Mouse (Mus musculus) intestine, embryonic 14.5 days (tissue): ENCODE data around the gene Itgal. TPM values are rescaled to one million over a fixed set of nuclear protein-coding genes. Genes with fewer than 3 reads are reported as not detected.
"Not testable (repeated sequence)": the region's sequence is repeated elsewhere in the genome, so short reads cannot be mapped to it uniquely, and the experiment has no call there.

Experiments used
- ATAC-seq: fragments of 200-750 bp; cut with Nextera tagmentation; replicated peaks from 2 replicates; pipeline ENCODE4 v1.8.0; 2017; ENCODE audit warnings: low read depth, moderate number of reproducible peaks, moderate TSS enrichment, moderate library complexity; ENCODE audit not compliant: low FRiP score, low TSS enrichment
- DNase-seq: peaks from one replicate; pipeline ENCODE4 v3.0.0-alpha.2; 2018; ENCODE audit warnings: low spot score
- H3K27ac ChIP-seq: fragments of 300-500 bp; sonication (generic); 2 replicates; pipeline ENCODE4 v1.5.1; 2014; ENCODE audit warnings: low read depth, mild to moderate bottlenecking, control low read depth
- H3K27me3 ChIP-seq: fragments of 300-500 bp; sonication (generic); replicated peaks from 2 replicates; pipeline ENCODE4 v1.6.1; 2014; ENCODE audit warnings: low read length, control low read depth; ENCODE audit not compliant: control insufficient read depth, insufficient read depth
- H3K36me3 ChIP-seq: fragments of 300-500 bp; sonication (generic); 2 replicates; pipeline ENCODE4 v1.6.1; 2014; ENCODE audit warnings: low read length, control low read depth; ENCODE audit not compliant: control insufficient read depth, insufficient read depth
- H3K4me1 ChIP-seq: fragments of 300-500 bp; sonication (generic); replicated peaks from 2 replicates; pipeline ENCODE4 v1.6.1; 2014; ENCODE audit warnings: low read length, control low read depth, mixed read lengths; ENCODE audit not compliant: control insufficient read depth, insufficient read depth
- H3K4me2 ChIP-seq: fragments of 300-500 bp; sonication (generic); 2 replicates; pipeline ENCODE4 v1.6.1; 2014; ENCODE audit warnings: low read length
- H3K4me3 ChIP-seq: fragments of 300-500 bp; sonication (generic); 2 replicates; pipeline ENCODE4 v1.5.1; 2014; ENCODE audit warnings: low read depth, low read length, control low read depth, mixed read lengths
- H3K9ac ChIP-seq: fragments of 300-500 bp; sonication (generic); 2 replicates; pipeline ENCODE4 v1.6.1; 2014; ENCODE audit warnings: mild to moderate bottlenecking, low read length
- H3K9me3 ChIP-seq: fragments of 300-500 bp; sonication (generic); 2 replicates; pipeline ENCODE4 v1.6.1; 2016; ENCODE audit warnings: low read length, control low read depth; ENCODE audit not compliant: control insufficient read depth
- WGBS: fragments of 180-500 bp; shearing (Covaris S2); extraction: QIAGEN DNeasy Blood & Tissue Kit; methylation state at CpG from one replicate; pipeline ENCODE4 v1.1.7; 2014; 5-methylcytosine and 5-hydroxymethylcytosine counted together
- polyA plus RNA-seq: library from polyadenylated mRNA; unstranded; fragments of >200 nt; fragmentation: Nextera tagmentation; extraction: Ambion mirVana; gene quantifications from 2 replicates; pipeline ENCODE4 v1.2.1, GENCODE M21; 2014

Gene Itgal
- polyA plus RNA-seq, 1 experiment from 2014 or later, result 2.1 TPM

DNA sequence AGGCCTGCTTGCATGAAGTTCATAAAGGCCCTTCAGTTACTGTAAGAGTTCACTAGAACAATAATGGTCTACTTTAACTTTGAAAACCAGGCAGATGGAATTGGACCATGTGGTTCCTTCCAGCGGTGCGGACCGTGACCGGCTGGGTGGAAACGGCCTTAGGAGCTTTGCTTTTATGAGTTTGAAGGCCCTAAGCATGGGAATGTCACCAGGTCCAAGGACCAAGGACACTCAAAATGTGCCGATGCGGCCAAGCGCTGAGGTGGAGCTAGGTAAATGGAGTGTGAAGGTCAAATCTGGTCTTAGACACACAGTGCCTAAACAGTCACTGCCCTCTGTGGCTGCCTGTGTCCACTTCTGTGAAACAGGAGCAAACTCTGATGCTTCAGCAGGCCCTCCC is 45.3 kb downstream of the Itgal start:
- DNase-seq (no peak), ATAC-seq (no peak)
- no peak overlapping the region for H3K4me3 ChIP-seq
- peaks cover 5% of the 10 kb centered on the region for H3K4me1 ChIP-seq
- H3K27me3 ChIP-seq, result no peaks in the 10 kb centered on the region
- no peaks in the 10 kb centered on the region for H3K9me3 ChIP-seq
- no peak overlapping the region for H3K27ac ChIP-seq
- H3K9ac ChIP-seq, result no peak overlapping the region
- no peak overlapping the region for H3K4me2 ChIP-seq
- H3K36me3 ChIP-seq, result peaks cover 24% of the 10 kb centered on the region
- 92% methylated on average over 8 of the region's 8 CpGs for WGBS

DNA sequence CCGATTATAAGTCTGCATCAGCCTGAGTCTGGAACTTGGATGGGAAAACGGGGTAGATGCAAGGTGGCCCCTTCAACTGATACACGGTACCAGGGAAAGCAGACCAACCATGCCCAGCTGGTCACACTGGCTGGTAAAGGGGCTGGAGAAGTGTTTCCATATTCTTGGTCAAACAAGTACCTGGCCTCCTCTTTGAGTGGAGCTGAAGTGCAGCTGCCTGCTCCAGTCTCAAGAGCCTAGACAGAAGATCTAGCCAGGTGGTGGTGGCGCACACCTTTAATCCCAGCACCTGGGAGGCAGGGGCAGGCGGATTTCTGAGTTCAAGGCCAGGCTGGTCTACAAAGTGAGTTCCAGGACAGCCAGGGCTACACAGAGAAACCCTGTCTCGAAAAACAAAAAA is 45.8 kb downstream of the Itgal start:
- not testable (repeated sequence) for H3K27me3 ChIP-seq, H3K4me1 ChIP-seq, H3K9ac ChIP-seq, H3K27ac ChIP-seq, DNase-seq, H3K4me2 ChIP-seq, H3K9me3 ChIP-seq, H3K4me3 ChIP-seq, ATAC-seq
- H3K36me3 ChIP-seq, result peaks cover 24% of the 10 kb centered on the region
- WGBS, result 86% methylated on average over 6 of the region's 6 CpGs

DNA sequence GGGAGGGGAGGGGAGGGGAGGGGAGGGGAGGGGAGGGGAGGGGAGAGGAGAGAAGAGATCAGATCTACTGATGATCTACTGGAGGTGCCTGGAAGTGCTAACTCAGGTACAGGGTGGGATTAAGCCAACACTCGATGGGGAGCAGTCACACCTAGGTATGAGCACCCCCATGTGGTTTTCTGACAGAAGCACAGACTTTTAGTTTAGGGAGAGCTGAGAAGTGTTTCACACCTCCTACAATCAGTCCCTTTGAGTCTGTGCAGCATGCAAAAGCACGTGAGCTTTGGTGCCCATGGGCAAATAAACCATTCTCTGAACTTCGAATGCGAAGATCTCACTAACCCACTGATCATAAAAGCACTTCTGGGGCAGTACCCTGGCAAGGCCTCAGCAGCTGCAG is 46.3 kb downstream of the Itgal start:
- H3K27me3 ChIP-seq, result no peaks in the 10 kb centered on the region
- ATAC-seq, result no peak
- 61% methylated on average over 4 of the region's 4 CpGs for WGBS
- peaks cover 24% of the 10 kb centered on the region for H3K36me3 ChIP-seq
- no peak overlapping the region for H3K4me3 ChIP-seq
- no peaks in the 10 kb centered on the region for H3K9me3 ChIP-seq
- no peak for DNase-seq
- H3K9ac ChIP-seq, result no peak overlapping the region
- peaks cover 11% of the 10 kb centered on the region for H3K4me1 ChIP-seq
- H3K27ac ChIP-seq, result no peak overlapping the region
- no peak overlapping the region for H3K4me2 ChIP-seq

DNA sequence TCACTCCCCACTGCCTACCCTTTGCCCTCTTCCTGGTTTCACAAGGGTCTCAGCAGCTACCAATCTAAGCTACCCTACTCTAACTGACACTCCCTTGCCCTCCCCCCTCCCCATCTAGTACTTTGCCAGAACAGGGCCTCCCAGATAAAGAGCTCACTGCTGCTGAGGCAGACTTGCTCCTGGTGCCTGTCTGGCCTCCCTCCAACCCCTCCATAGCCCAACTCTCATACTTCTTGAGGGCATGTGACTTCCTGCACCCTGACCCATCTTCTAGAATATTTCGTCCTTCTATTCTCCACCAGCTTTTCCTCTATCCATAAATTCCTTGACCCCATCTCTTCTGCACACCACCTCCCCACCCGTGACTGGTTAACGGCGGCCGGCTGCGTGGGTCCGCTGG is 46.8 kb downstream of the Itgal start:
- no peak overlapping the region for H3K4me3 ChIP-seq
- H3K4me2 ChIP-seq, result no peak overlapping the region
- no peak overlapping the region for H3K9ac ChIP-seq
- H3K9me3 ChIP-seq, result no peaks in the 10 kb centered on the region
- H3K27ac ChIP-seq, result no peak overlapping the region
- ATAC-seq (no peak), DNase-seq (no peak)
- H3K4me1 ChIP-seq, result peaks cover 11% of the 10 kb centered on the region
- WGBS, result 93% methylated on average over 7 of the region's 7 CpGs
- H3K27me3 ChIP-seq, result no peaks in the 10 kb centered on the region
- H3K36me3 ChIP-seq, result peaks cover 24% of the 10 kb centered on the region

DNA sequence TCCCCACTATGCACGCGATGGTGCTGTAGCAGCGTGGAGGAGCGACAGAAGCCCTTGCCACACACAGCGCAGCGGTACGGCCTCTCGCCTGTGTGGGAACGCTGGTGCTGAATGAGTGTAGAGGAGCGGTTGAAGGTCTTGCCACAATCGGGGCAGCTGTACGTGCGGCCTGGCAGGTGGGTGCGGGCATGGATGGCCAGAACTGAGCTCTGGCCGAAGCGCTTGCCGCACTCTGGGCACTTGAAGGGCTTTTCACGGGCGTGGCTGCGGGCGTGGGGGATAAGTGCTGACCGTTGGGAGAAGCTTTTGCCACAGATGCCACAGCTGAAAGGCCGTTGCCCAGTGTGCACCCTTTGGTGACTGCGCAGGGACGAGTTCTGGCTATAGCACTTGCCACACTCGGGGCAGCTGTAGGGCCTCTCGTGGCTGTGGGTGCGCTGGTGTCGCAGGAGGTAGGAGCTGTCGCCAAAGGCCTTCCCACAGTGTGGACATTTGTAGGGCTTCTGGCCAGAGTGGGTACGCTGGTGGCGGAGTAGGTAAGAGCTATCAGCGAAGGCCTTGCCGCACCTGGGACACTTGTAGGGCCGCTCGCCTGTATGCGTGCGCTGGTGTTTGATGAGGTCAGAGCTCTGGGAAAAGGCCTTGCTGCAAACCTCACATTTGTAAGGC is 47.4 kb downstream of the Itgal start:
- 90% methylated on average over 38 of the region's 38 CpGs for WGBS
- Histone ChIP-seq H3K27ac (no peak overlapping the region), H3K4me3 (no peak overlapping the region)

DNA sequence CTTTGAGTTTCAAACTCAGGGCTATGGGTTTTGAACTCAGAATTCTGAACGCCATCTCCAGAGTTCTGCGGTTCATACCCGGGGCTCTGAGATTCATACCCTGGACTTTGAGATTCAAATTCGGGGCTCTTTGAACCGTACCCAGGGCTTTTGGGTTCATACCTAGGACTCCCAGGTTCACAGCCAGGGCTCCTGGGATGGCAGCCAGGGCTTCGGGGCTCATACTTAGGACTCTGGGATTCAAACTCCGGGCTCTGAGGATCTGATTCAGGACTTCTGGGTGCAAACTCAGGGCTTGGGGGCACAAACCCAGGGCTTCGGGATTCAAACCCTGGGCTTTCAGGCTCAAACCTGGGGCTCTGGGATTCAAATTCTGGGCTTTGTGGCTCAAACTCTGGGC is 48.3 kb downstream of the Itgal start:
- H3K4me3 ChIP-seq, result peak overlapping the region; percentile 88
- peak overlapping the region; percentile 90; the same call in 1 of the 2 replicates for H3K9ac ChIP-seq
- H3K27me3 ChIP-seq, result no peaks in the 10 kb centered on the region
- DNase-seq (no peak), ATAC-seq (no peak)
- peak overlapping the region; percentile 83 for H3K4me2 ChIP-seq
- 89% methylated on average over 8 of the region's 8 CpGs for WGBS
- H3K4me1 ChIP-seq, result peaks cover 11% of the 10 kb centered on the region
- H3K9me3 ChIP-seq, result no peaks in the 10 kb centered on the region
- H3K36me3 ChIP-seq, result peaks cover 24% of the 10 kb centered on the region
- no peak overlapping the region for H3K27ac ChIP-seq

More for the DNA sequence above, 47.4 kb downstream of the Itgal start:
- Histone ChIP-seq H3K4me1 (peaks cover 11% of the 10 kb centered on the region), H3K36me3 (peaks cover 24% of the 10 kb centered on the region), H3K9ac (no peak overlapping the region), H3K27me3 (no peaks in the 10 kb centered on the region), H3K9me3 (no peaks in the 10 kb centered on the region), H3K4me2 (no peak overlapping the region)
- no peak for ATAC-seq
- DNase-seq, result no peak

DNA sequence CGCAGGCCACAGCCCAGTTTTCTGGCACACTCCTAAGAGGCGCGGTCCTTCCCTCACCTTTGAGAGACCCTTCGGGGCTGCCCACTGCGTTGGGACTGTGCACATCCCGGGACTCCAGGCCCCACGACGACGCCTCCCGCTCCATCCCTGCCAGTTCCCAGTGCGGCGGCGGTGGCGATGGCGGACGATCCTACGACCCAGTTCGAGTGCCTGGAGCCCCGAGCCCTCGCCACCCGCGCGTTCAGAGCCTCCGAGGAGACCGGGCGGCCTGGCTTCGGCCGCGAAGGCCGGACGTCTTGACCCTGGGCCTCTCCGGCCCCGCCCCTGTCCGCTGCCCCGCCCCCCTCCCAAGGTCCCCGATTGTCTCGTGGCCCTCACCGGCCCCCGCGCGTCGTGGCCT is 49.0 kb downstream of the Itgal start:
- peak overlapping the region; percentile 88 for H3K4me3 ChIP-seq
- WGBS, result under 1% methylated on average over 42 of the region's 42 CpGs
- H3K36me3 ChIP-seq, result peaks cover 24% of the 10 kb centered on the region
- H3K9me3 ChIP-seq, result no peaks in the 10 kb centered on the region
- H3K27me3 ChIP-seq, result no peaks in the 10 kb centered on the region
- peak overlapping the region; percentile 90 for H3K9ac ChIP-seq
- no peak for DNase-seq
- peak; percentile 34 for ATAC-seq
- peak overlapping the region; percentile 90 for H3K27ac ChIP-seq
- peak overlapping the region; percentile 83 for H3K4me2 ChIP-seq
- peaks cover 11% of the 10 kb centered on the region for H3K4me1 ChIP-seq

DNA sequence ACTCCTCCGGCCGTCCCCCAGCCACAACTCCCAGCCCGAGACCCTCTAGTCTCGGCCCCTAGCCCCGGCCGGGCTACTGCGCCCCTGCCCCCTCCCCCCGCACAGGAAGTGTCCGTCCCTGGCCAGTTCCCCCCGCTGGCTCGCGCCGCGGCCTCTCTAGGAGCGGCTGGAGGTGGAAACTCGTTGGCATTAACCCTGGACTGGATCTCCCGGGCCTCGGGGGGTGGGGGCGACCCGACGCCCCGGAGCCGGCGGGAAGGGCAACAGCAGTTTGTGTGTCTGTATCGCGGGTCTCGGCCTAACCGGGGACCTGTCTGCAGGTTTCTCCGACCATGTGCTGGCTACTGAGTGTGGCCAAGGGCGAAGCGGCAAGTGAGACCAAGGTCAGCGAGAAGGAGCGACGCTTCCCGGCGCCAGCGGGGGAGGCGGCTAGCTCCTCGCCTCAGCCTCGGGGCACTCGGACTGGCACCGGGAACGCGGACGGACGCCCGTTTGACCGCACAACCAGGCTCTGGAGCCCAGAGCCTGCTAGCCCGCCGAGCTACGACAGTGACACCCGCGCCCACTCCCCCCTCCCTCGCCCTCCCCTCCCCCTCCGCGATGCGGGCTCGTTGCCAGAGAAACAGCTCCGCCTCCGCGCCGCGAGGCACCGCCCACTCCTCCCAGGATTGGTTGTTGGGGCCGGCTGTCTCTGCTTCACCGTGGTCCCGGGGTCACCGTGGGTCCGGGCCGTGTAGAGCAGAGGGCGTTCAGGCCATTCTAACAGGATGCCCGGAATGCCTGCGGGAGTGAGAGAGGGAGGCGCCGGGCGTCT is 49.7 kb downstream of the Itgal start, which contains the start of gene Zfp768:
Zfp768 (minus strand) TSS at position 78 of the 814 bp plus-strand sequence.
- peaks cover 11% of the 10 kb centered on the region for H3K4me1 ChIP-seq
- under 1% methylated on average over 66 of the region's 76 CpGs for WGBS

More for the DNA sequence above, 49.7 kb downstream of the Itgal start, which contains the start of gene Zfp768:
- Histone ChIP-seq H3K27ac (peak within 1 kb of the TSS; percentile 90), H3K4me3 (peak within 1 kb of the TSS; percentile 88), H3K9ac (peak within 1 kb of the TSS; percentile 90), H3K36me3 (peaks cover 24% of the 10 kb centered on the region), H3K4me2 (peak within 1 kb of the TSS; percentile 83), H3K27me3 (no peaks in the 10 kb centered on the region), H3K9me3 (no peaks in the 10 kb centered on the region)
- ATAC-seq (peak; percentile 91), DNase-seq (peak; percentile 99)
